Mouse (Mus musculus) heart, postnatal 0 days (tissue): ENCODE measurements around the gene Snx1.

Experiments
- CTCF ChIP-seq: IDR thresholded peaks from 2 replicates; pipeline ENCODE4 v1.5.1; 2016; ENCODE audit warnings: antibody characterized with exemption, control low read depth, low read depth
- EP300 ChIP-seq: IDR thresholded peaks from 2 replicates; pipeline ENCODE4 v1.6.1; 2016; ENCODE audit warnings: antibody characterized with exemption, low read depth

GRCm38 (mm10) chr9:66120106-66120505 lies 6.3 kb downstream of the Snx1 start:
- TF ChIP-seq EP300, result no peak
- no peak for TF ChIP-seq CTCF
